Mouse (Mus musculus) olfactory bulb, adult 2 months (tissue): ENCODE data around the gene Car10.

Experiments used
- CTCF ChIP-seq: fragments of 200-500 bp; IDR thresholded peaks from 2 replicates; pipeline ENCODE4 v1.5.1; 2012; ENCODE audit warnings: low read depth, mild to moderate bottlenecking, low read length, moderate library complexity; ENCODE audit not compliant: insufficient read depth
- POLR2A ChIP-seq: fragments of 200-500 bp; IDR thresholded peaks from 2 replicates; pipeline ENCODE4 v1.6.1; 2012; ENCODE audit warnings: mild to moderate bottlenecking, low read depth, low read length, moderate library complexity; ENCODE audit not compliant: insufficient read depth

GRCm38 (mm10) chr11:93263979-93264378 lies 166.2 kb downstream of the Car10 start:
- no peak for TF ChIP-seq CTCF
- TF ChIP-seq POLR2A, result no peak
